Mouse (Mus musculus): ENCODE results near the gene Lrrc26. TPM values are rescaled to one million over a fixed set of nuclear protein-coding genes. Genes with fewer than 3 reads are reported as not detected.
A peak's percentile ranks its signal among the peaks of the same experiment; 100 is the strongest.

Lrrc26 gene
- total RNA-seq, 2 experiments from 2014 or later, result not detected

GRCm38 (mm10) chr2:25266720-25267119, 23.0 kb upstream of the Lrrc26 start:
- peak; percentile 67 for DNase-seq

- no peak for DNase-seq
Observed at GRCm38 (mm10) chr2:25267241-25267640, 22.5 kb upstream of the Lrrc26 start.

GRCm38 (mm10) chr2:25267746-25268309, 21.9 kb upstream of the Lrrc26 start:
- no peak for DNase-seq

- DNase-seq, result peak; percentile 99
Observed at GRCm38 (mm10) chr2:25271827-25272511, 17.7 kb upstream of the Lrrc26 start, which contains the start of the genes Ssna1 and Anapc2. Gene Ssna1 (minus strand): TSS chr2:25272438. Gene Anapc2 (plus strand): TSS chr2:25272478.

- no peak for DNase-seq
Observed at GRCm38 (mm10) chr2:25272515-25272914, 17.2 kb upstream of the Lrrc26 start.

GRCm38 (mm10) chr2:25273010-25273409, 16.7 kb upstream of the Lrrc26 start:
- no peak for DNase-seq

GRCm38 (mm10) chr2:25278928-25279882, 10.5 kb upstream of the Lrrc26 start:
- peak; percentile 87 for DNase-seq

- DNase-seq, result no peak
Observed at GRCm38 (mm10) chr2:25285551-25285950, 4.2 kb upstream of the Lrrc26 start.

- DNase-seq, result no peak
Observed at GRCm38 (mm10) chr2:25286314-25286713, 3.4 kb upstream of the Lrrc26 start.

GRCm38 (mm10) chr2:25286837-25287636, 2.7 kb upstream of the Lrrc26 start:
- DNase-seq, result no peak

GRCm38 (mm10) chr2:25287927-25288649, 1.6 kb upstream of the Lrrc26 start, which contains the start of gene Tmem210:
Gene Tmem210 (plus strand): TSS chr2:25288145.
- no peak for DNase-seq

GRCm38 (mm10) chr2:25288734-25289345, 875 bp upstream of the Lrrc26 start:
- DNase-seq, result no peak

GRCm38 (mm10) chr2:25290101-25290815, 543 bp downstream of the Lrrc26 start:
- peak; percentile 67 for DNase-seq

GRCm38 (mm10) chr2:25290816-25291130, 1.1 kb downstream of the Lrrc26 start:
- no peak for DNase-seq

GRCm38 (mm10) chr2:25291184-25292053, 1.7 kb downstream of the Lrrc26 start:
- DNase-seq, result peak; percentile 22

GRCm38 (mm10) chr2:25292054-25292544, 2.4 kb downstream of the Lrrc26 start:
- DNase-seq, result no peak

- peak; percentile 87 for DNase-seq
Observed at GRCm38 (mm10) chr2:25292856-25293255, 3.1 kb downstream of the Lrrc26 start.

GRCm38 (mm10) chr2:25293706-25294105, 4.0 kb downstream of the Lrrc26 start:
- DNase-seq, result no peak

- no peak for DNase-seq
Observed at GRCm38 (mm10) chr2:25297093-25297492, 7.4 kb downstream of the Lrrc26 start.

Data from adrenal gland, postnatal 10 days (tissue).